ENCODE assay signal across 9 mouse cellular contexts in the genomic region with DNA sequence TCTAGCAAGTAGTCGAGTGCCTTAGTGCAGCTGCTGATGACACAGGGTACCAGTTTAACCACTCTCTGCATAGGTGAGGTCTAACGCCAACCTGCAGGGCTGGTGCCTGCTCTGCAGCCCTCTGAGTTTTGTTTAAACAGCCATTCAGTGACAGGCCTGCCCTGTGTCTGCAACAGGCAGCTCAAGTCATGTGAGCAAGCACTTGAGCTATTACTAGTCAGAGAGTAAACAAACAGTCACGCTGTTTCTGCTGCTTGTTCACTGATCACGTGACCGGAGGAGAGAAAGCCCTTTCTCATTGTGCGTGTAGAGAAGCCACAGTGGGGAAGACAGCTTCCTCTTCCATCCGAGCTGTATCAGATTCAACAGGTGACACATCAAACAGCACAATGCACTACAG.
DNase-seq lines count a peak whose midpoint lies in the region; ATAC-seq and TF ChIP-seq lines count a peak whose summit lies in the region.
"Had no signal": no experiment of that assay in that cellular context is flagged by ENCODE, and none has a peak within 500 bp of the region (broad histone marks: within the 10 kb centered on the region; RNA-seq: fewer than 3 reads in every experiment).

No protein-coding gene starts in this region.

- no peak overlapping the region for H3K4me3 ChIP-seq in hindbrain, postnatal 0 days (ENCODE audit: low read length)
- no peak overlapping the region for H3K4me3 ChIP-seq in hindbrain, embryonic 12.5 days
- no peak overlapping the region for H3K4me3 ChIP-seq in C2C12 (ENCODE audit: insufficient read depth, poor library complexity, severe bottlenecking)
- H3K4me3 ChIP-seq in bone marrow macrophage, adult 2 months (ENCODE audit: insufficient read depth, low read length) = no peak overlapping the region

- intact Hi-C loops in left cerebral cortex, postnatal 14 days (cut with DNase I) = no loop called here

- no peaks in the 10 kb centered on the region for H3K79me3 ChIP-seq in C2C12 (ENCODE audit: low read depth)

- no peak for TF ChIP-seq POLR2A in bone marrow macrophage, adult 2 months (IDR thresholded peaks at IDR 0.05; ENCODE audit: borderline replicate concordance, low read depth, low read length)

- 32% methylated on average over 7 of the region's 7 CpGs for WGBS in hindbrain, postnatal 0 days
- 51% methylated on average over 7 of the region's 7 CpGs for WGBS in hindbrain, embryonic 12.5 days

- no peak overlapping the region for H3K27ac ChIP-seq in hindbrain, postnatal 0 days
- H3K27ac ChIP-seq in hindbrain, embryonic 12.5 days = no peak overlapping the region
- H3K27ac ChIP-seq in bone marrow macrophage, adult 2 months (ENCODE audit: insufficient read depth, low read depth, low read length) = peak overlapping the region; percentile 72

- no peaks in the 10 kb centered on the region for H3K27me3 ChIP-seq in hindbrain, postnatal 0 days (ENCODE audit: insufficient read depth, low read length)
- no peaks in the 10 kb centered on the region for H3K27me3 ChIP-seq in hindbrain, embryonic 12.5 days
- peaks cover 5% of the 10 kb centered on the region for H3K27me3 ChIP-seq in C2C12 (ENCODE audit: control insufficient read depth, insufficient read depth, insufficient read length)

- no peak overlapping the region for H3K9ac ChIP-seq in hindbrain, postnatal 0 days (replicated peaks; ENCODE audit: low read length)
- no peak overlapping the region for H3K9ac ChIP-seq in hindbrain, embryonic 12.5 days

- no peak for TF ChIP-seq CTCF in hindbrain, postnatal 0 days (IDR thresholded peaks at IDR 0.05; ENCODE audit: low read depth)
- no peak for TF ChIP-seq CTCF in C2C12 (IDR thresholded peaks at IDR 0.05; ENCODE audit: control insufficient read depth, insufficient read depth, insufficient read length)
- no peak for TF ChIP-seq CTCF in bone marrow macrophage, adult 2 months (IDR thresholded peaks at IDR 0.05; ENCODE audit: low read depth, low read length)

- no peak overlapping the region for H3ac ChIP-seq in C2C12 (ENCODE audit: control insufficient read depth, insufficient read length, low read depth)

- no peaks in the 10 kb centered on the region for H3K79me2 ChIP-seq in C2C12 (ENCODE audit: control insufficient read depth, insufficient read depth)

- peak; percentile 38; the same call in 1 of the 2 replicates for ATAC-seq in hindbrain, postnatal 0 days
- no peak for ATAC-seq in hindbrain, embryonic 12.5 days (ENCODE audit: low FRiP score)

- no peaks in the 10 kb centered on the region for H3K36me3 ChIP-seq in hindbrain, postnatal 0 days (ENCODE audit: insufficient read depth, low read length)
- no peaks in the 10 kb centered on the region for H3K36me3 ChIP-seq in hindbrain, embryonic 12.5 days
- H3K36me3 ChIP-seq in C2C12 (ENCODE audit: control insufficient read depth, insufficient read depth) = no peaks in the 10 kb centered on the region

- no peaks in the 10 kb centered on the region for H3K4me1 ChIP-seq in hindbrain, postnatal 0 days (ENCODE audit: insufficient read depth, low read length)
- H3K4me1 ChIP-seq in hindbrain, embryonic 12.5 days = peaks cover 7% of the 10 kb centered on the region
- H3K4me1 ChIP-seq in bone marrow macrophage, adult 2 months (ENCODE audit: control insufficient read depth, insufficient read depth, low read length) = peaks cover 33% of the 10 kb centered on the region

- no peaks in the 10 kb centered on the region for H3K9me3 ChIP-seq in hindbrain, postnatal 0 days (ENCODE audit: low read length)
- no peaks in the 10 kb centered on the region for H3K9me3 ChIP-seq in hindbrain, embryonic 12.5 days (replicated peaks)

- H3K4me2 ChIP-seq in hindbrain, postnatal 0 days (ENCODE audit: low read depth, low read length) = no peak overlapping the region
- H3K4me2 ChIP-seq in hindbrain, embryonic 12.5 days (replicated peaks) = no peak overlapping the region

- DNase-seq in hindbrain, postnatal 0 days (ENCODE audit: low spot score) = peak; percentile 54
- DNase-seq in lung, postnatal 25 days (ENCODE audit: low spot score) = peak; percentile 84
- DNase-seq in left cerebral cortex, postnatal 14 days (ENCODE audit: low spot score in 2 of 2) = no peak
- no peak for DNase-seq in kidney, adult 18-20 months
- DNase-seq in layer of hippocampus, adult 8-10 months (ENCODE audit: low spot score in 2 of 2) = no peak
- DNase-seq: cerebellum, adult 11 months had no signal

TF ChIP-seq in C2C12, 6 proteins besides CTCF, POLR2A, EP300 and RAD21:
- TF ChIP-seq USF1 (IDR thresholded peaks at IDR 0.05; ENCODE audit: low read depth) (peak; percentile 89), MYOD1 (IDR thresholded peaks at IDR 0.05; ENCODE audit: control insufficient read depth, insufficient read length, low read depth) (no peak)

Comparison
In these comparisons a context has a peak if more than half of its experiments do, and no peak if none do; other contexts are left out.
1. DNase-seq: peak in hindbrain, postnatal 0 days (single experiment) and lung, postnatal 25 days (single experiment); none in left cerebral cortex, postnatal 14 days (0 of 2), kidney, adult 18-20 months (single experiment) and layer of hippocampus, adult 8-10 months (0 of 2).